Mouse (Mus musculus): Measurements from ENCODE around the gene Selenof. TPM values are rescaled to one million over a fixed set of nuclear protein-coding genes. Genes with fewer than 3 reads are reported as not detected.

Selenof gene
- polyA plus RNA-seq, 1 experiment from 2014 or later: 571 TPM

GRCm38 (mm10) chr3:144569401-144569971 lies 618 bp upstream of the Selenof start:
- TF ChIP-seq CTCF (IDR thresholded peaks at IDR 0.05; ENCODE audit: low read depth): no peak

DNA sequence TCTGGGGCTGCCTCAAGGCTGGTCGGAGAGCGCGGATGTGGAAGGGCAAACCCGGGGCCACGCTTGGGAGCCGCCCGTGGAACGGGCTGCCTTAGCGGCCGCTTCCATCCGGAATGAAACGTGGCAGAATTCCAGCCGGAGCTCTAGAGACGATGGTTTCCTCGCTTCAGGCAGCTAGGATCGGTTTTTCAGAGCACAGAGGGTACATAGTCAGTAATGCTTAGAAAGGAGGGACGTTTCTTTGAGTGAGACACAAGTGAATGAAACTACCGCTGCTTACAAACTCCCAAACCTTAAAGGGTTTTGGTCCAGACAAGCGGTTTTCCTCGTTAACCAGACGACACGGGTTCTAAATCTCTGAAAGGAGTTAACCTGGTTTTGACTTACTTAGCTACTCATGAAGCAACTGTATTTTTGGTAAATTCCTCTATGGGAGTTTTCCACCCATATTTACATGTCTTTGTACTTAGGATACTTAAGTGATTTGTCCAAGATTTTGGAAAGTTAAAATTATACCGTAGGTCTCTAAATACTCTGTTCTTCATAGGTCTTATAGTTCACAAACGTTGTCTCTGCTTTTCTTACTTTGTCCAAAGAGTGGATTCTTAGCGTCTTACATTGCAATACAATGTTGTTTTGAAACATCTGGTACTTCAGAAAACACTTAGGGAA lies 848 bp downstream of the Selenof start:
- no peaks in the 10 kb centered on the region for H3K9me3 ChIP-seq (ENCODE audit: control insufficient read depth)
- no peak for TF ChIP-seq CTCF (IDR thresholded peaks at IDR 0.05; ENCODE audit: low read depth)
- WGBS: under 1% methylated on average over 25 of the region's 25 CpGs
- H3K4me1 ChIP-seq (replicated peaks; ENCODE audit: control insufficient read depth, insufficient read depth, low read length): peaks cover 6% of the 10 kb centered on the region
- ATAC-seq: no peak
- H3K9ac ChIP-seq (ENCODE audit: low read depth, low read length): peak overlapping the region; percentile 91
- no peaks in the 10 kb centered on the region for H3K36me3 ChIP-seq (ENCODE audit: control insufficient read depth, insufficient read depth)
- peak overlapping the region; percentile 88 for H3K4me3 ChIP-seq (ENCODE audit: low read depth, low read length)
- no peaks in the 10 kb centered on the region for H3K27me3 ChIP-seq (replicated peaks; ENCODE audit: control insufficient read depth, insufficient read depth, low read length)
- H3K27ac ChIP-seq (ENCODE audit: low read depth, low read length): peak overlapping the region; percentile 89
- peak overlapping the region; percentile 67 for H3K4me2 ChIP-seq (replicated peaks; ENCODE audit: low read depth)

More at GRCm38 (mm10) chr3:144569401-144569971, 618 bp upstream of the Selenof start:
- Histone ChIP-seq H3K9me3 (ENCODE audit: control insufficient read depth) (no peaks in the 10 kb centered on the region), H3K4me3 (ENCODE audit: low read depth, low read length) (peak overlapping the region; percentile 88), H3K36me3 (ENCODE audit: control insufficient read depth, insufficient read depth) (no peaks in the 10 kb centered on the region), H3K4me2 (replicated peaks; ENCODE audit: low read depth) (peak overlapping the region; percentile 99), H3K9ac (ENCODE audit: low read depth, low read length) (peak overlapping the region; percentile 78), H3K27ac (ENCODE audit: low read depth, low read length) (peak overlapping the region; percentile 89), H3K27me3 (replicated peaks; ENCODE audit: control insufficient read depth, insufficient read depth, low read length) (no peaks in the 10 kb centered on the region), H3K4me1 (replicated peaks; ENCODE audit: control insufficient read depth, insufficient read depth, low read length) (peaks cover 6% of the 10 kb centered on the region)
- under 1% methylated on average over 46 of the region's 47 CpGs for WGBS
- peak; percentile 10 for ATAC-seq

- no peak overlapping the region for H3K4me3 ChIP-seq (ENCODE audit: low read depth, low read length)
- no peak for TF ChIP-seq CTCF (IDR thresholded peaks at IDR 0.05; ENCODE audit: low read depth)
- no peak overlapping the region for H3K4me2 ChIP-seq (replicated peaks; ENCODE audit: low read depth)
- H3K9me3 ChIP-seq (ENCODE audit: control insufficient read depth): no peaks in the 10 kb centered on the region
- no peak overlapping the region for H3K9ac ChIP-seq (ENCODE audit: low read depth, low read length)
- no peak for ATAC-seq
- peaks cover 6% of the 10 kb centered on the region for H3K4me1 ChIP-seq (replicated peaks; ENCODE audit: control insufficient read depth, insufficient read depth, low read length)
- peaks cover 10% of the 10 kb centered on the region for H3K36me3 ChIP-seq (ENCODE audit: control insufficient read depth, insufficient read depth)
- H3K27me3 ChIP-seq (replicated peaks; ENCODE audit: control insufficient read depth, insufficient read depth, low read length): no peaks in the 10 kb centered on the region
- WGBS: 89% methylated on average over 7 of the region's 7 CpGs
- no peak overlapping the region for H3K27ac ChIP-seq (ENCODE audit: low read depth, low read length)
These were observed 4.2 kb downstream of the Selenof start for GRCm38 (mm10) chr3:144574256-144574655.

DNA sequence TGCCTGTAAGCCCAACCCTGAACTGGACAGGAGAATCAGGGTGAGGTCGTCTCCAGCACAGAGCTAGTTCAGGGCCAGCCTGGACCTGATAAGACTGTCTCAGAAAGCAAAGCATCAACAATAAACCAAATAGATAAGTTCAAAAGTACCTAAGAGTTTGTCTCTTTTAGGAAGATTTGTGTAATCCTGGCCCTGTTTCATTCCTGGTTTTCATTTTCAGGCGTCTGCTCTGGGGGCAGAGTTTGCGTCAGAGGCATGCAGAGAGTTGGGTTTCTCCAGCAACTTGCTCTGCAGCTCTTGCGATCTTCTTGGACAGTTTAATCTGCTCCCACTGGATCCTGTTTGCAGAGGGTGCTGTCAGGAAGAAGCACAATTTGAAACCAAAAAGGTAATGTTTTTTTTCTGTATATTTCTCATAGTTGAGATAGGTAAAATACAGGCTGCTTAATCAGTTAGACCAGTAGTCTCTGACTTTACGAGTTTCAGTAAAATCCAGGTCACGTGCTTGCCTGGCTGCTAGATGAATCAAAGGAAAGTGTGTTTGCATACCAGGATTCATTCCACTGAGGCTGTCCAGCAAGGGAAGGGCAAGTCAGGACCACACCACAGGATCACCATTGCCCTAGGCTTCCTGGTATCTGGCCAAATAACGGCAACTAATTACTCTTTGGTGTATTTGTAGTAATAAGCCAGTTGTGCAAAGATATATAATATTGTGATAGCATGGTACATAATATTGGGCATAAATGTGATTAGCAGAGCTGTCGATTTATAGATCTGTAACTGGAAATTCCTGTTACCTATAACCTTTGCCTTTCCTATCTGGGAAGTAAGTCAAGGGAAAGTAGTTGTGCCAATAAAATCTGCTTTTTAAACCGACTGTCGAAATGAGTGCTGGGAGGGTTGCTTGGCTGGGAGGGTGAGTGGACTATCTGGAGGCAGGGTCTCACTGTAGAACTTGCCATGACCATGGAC lies 7.5 kb downstream of the Selenof start:
- 0 out of 2 replicates have a peak, but pooled peaks have one; percentile 15 for ATAC-seq
- H3K36me3 ChIP-seq (ENCODE audit: control insufficient read depth, insufficient read depth): peaks cover 19% of the 10 kb centered on the region

DNA sequence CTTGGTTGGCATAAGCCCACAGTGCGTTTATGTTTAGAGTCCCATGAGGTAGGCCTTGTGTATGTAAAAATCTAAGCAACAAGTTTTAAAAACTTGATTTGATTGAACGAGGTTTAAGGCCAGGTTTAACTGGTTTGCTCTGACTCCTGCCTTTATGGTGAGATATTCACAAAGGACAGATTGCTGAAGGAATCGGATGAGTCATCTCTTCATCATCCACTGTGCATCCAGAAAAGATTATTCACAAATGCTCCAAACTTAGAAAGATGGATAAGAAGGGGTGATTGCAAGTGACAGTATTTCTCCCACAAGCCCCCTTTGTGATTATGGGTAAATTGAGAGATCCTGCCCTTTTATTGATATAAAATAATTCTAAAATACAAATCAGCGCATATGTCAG lies 8.8 kb downstream of the Selenof start:
- TF ChIP-seq CTCF (IDR thresholded peaks at IDR 0.05; ENCODE audit: low read depth): no peak
- H3K4me2 ChIP-seq (replicated peaks; ENCODE audit: low read depth): no peak overlapping the region
- peaks cover 10% of the 10 kb centered on the region for H3K4me1 ChIP-seq (replicated peaks; ENCODE audit: control insufficient read depth, insufficient read depth, low read length)
- no peaks in the 10 kb centered on the region for H3K27me3 ChIP-seq (replicated peaks; ENCODE audit: control insufficient read depth, insufficient read depth, low read length)
- WGBS: 91% methylated on average over 4 of the region's 4 CpGs
- peaks cover 24% of the 10 kb centered on the region for H3K36me3 ChIP-seq (ENCODE audit: control insufficient read depth, insufficient read depth)
- no peak overlapping the region for H3K4me3 ChIP-seq (ENCODE audit: low read depth, low read length)
- ATAC-seq: no peak
- H3K9me3 ChIP-seq (ENCODE audit: control insufficient read depth): no peaks in the 10 kb centered on the region
- H3K9ac ChIP-seq (ENCODE audit: low read depth, low read length): no peak overlapping the region
- no peak overlapping the region for H3K27ac ChIP-seq (ENCODE audit: low read depth, low read length)

More for the DNA sequence above, 7.5 kb downstream of the Selenof start:
- Histone ChIP-seq H3K27me3 (replicated peaks; ENCODE audit: control insufficient read depth, insufficient read depth, low read length) (no peaks in the 10 kb centered on the region), H3K4me3 (ENCODE audit: low read depth, low read length) (no peak overlapping the region), H3K27ac (ENCODE audit: low read depth, low read length) (no peak overlapping the region), H3K9ac (ENCODE audit: low read depth, low read length) (no peak overlapping the region), H3K4me1 (replicated peaks; ENCODE audit: control insufficient read depth, insufficient read depth, low read length) (peaks cover 10% of the 10 kb centered on the region), H3K9me3 (ENCODE audit: control insufficient read depth) (no peaks in the 10 kb centered on the region), H3K4me2 (replicated peaks; ENCODE audit: low read depth) (no peak overlapping the region)
- TF ChIP-seq CTCF (IDR thresholded peaks at IDR 0.05; ENCODE audit: low read depth): no peak
- WGBS: 44% methylated on average over 10 of the region's 10 CpGs

DNA sequence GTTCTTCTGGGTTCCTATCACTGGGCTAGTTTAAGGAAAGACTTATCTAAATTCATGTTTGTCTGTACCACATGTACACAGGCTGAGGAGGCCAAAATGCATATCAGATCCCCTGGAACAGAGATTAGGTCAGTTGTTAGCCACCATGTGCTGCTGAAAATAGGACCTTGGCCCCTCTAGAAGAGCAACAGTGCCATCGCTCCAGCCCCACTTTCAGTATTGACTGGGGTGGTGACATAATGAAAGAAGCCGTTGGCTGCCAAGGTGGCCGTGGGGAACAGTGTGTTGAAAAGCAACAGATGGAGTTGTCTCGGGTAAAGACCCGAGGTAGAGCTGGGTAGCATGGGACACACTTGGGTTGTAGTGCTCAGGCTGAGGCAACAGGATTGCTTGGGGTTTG lies 9.7 kb downstream of the Selenof start:
- no peak for ATAC-seq

More for the DNA sequence above, 9.7 kb downstream of the Selenof start:
- Histone ChIP-seq H3K4me1 (replicated peaks; ENCODE audit: control insufficient read depth, insufficient read depth, low read length) (peaks cover 10% of the 10 kb centered on the region; the same call in 1 of the 2 replicates), H3K36me3 (ENCODE audit: control insufficient read depth, insufficient read depth) (peaks cover 24% of the 10 kb centered on the region), H3K9me3 (ENCODE audit: control insufficient read depth) (no peaks in the 10 kb centered on the region), H3K27me3 (replicated peaks; ENCODE audit: control insufficient read depth, insufficient read depth, low read length) (no peaks in the 10 kb centered on the region), H3K9ac (ENCODE audit: low read depth, low read length) (no peak overlapping the region), H3K4me3 (ENCODE audit: low read depth, low read length) (no peak overlapping the region), H3K27ac (ENCODE audit: low read depth, low read length) (no peak overlapping the region), H3K4me2 (replicated peaks; ENCODE audit: low read depth) (no peak overlapping the region)
- WGBS: 79% methylated on average over 5 of the region's 5 CpGs
- no peak for TF ChIP-seq CTCF (IDR thresholded peaks at IDR 0.05; ENCODE audit: low read depth)
